Mouse (Mus musculus) heart, postnatal 14 days (tissue): ENCODE results near the gene Def8. TPM values are rescaled to one million over a fixed set of nuclear protein-coding genes. Genes with fewer than 3 reads are reported as not detected.
A peak's percentile ranks its signal among the peaks of the same experiment; 100 is the strongest.
"Not testable (repeated sequence)": the region's sequence is repeated elsewhere in the genome, so short reads cannot be mapped to it uniquely, and the experiment has no call there.

Experiments
- DNase-seq, 2 experiments: peaks; one replicate each; pipeline ENCODE4 v3.0.0; 2021 to 2022
- intact Hi-C: fragments of 180-260 bp; cut with DNase I; formaldehyde crosslinking; loops from one replicate; pipeline ENCODE4 v1.15.1; 2025
- total RNA-seq, 2 experiments: library from RNA; stranded (reverse); gene quantifications; 2 replicates each; pipeline ENCODE4 v1.2.3; 2021

The Def8 gene
- total RNA-seq, 2 experiments from 2014 or later = 45.8 to 50.8 TPM

DNA sequence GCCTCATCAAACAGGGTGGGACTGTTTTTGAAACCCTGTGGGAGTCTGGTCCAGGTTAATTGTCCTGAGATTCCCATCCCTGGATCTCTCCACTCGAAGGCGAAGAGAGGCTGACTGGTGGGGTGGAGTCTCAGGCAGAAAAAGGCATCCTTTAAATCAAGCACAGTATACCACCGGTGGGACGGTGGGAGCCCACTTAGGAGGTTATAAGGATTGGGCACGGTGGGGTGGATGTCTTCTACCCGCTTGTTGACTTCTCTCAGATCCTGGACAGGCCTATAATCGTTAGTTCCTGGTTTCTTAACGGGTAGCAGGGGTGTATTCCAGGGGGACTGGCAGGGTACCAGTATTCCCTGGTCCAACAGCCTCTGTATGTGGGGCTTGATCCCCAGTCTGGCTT lies 7.6 kb downstream of the Def8 start:
- intact Hi-C loops, DNase-seq: not testable (repeated sequence)

DNA sequence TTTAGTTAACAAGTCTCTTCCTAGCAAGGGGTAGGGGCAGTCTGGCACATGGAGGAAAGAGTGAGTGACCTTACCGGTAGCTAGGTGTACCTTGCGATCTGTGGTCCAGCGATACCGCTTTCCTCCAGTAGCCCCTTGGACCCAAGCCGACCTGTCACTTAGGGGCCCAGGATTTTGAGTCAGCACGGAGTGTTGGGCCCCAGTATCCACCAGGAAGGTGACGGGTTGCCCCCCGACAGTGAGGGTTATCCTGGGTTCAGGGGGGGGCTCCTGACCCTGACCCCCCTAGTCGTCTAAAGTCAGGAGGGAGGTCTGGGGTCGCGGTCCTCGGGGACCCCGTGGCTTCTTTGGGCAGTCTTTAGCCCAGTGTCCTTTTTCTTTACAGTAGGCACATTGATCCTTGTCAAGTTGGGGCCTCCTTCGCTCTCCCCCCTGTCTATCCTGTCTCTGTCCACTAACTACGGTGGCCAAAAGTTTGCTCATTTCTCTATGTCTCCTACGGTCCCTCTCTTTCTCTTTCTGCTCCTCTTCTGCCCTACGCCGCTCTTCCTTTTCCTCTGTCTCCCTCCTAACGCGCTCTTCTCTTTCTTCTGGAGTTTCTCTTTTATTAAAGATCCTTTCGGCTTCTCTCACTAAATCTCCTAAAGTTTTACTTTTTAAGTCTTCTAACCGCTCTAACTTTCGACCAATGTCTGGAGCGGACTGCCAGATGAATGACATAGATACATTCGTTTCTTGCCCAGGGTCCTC lies 8.5 kb downstream of the Def8 start:
- intact Hi-C loops = no loop called here

DNA sequence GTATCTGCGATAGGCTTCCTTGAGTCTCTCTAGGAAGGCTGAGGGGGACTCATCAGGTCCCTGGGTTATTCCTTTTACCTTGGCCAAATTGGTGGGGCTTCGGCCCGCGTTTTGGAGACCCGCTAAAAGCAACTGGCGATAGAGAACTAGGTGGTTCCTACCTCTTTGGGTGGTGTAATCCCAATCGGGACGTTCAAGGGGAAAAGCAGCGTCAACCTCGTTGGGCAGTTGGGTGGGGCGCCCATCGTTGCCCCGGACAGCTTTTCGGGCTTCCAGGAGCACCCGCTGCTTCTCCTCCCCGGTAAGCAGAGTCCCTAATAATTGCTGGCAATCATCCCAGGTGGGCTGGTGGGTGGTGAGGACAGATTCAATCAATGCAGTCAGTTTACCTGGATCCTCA lies 9.1 kb downstream of the Def8 start:
- intact Hi-C loops = no loop called here
- DNase-seq = no peak

More for the DNA sequence above, 8.5 kb downstream of the Def8 start:
- no peak for DNase-seq

DNA sequence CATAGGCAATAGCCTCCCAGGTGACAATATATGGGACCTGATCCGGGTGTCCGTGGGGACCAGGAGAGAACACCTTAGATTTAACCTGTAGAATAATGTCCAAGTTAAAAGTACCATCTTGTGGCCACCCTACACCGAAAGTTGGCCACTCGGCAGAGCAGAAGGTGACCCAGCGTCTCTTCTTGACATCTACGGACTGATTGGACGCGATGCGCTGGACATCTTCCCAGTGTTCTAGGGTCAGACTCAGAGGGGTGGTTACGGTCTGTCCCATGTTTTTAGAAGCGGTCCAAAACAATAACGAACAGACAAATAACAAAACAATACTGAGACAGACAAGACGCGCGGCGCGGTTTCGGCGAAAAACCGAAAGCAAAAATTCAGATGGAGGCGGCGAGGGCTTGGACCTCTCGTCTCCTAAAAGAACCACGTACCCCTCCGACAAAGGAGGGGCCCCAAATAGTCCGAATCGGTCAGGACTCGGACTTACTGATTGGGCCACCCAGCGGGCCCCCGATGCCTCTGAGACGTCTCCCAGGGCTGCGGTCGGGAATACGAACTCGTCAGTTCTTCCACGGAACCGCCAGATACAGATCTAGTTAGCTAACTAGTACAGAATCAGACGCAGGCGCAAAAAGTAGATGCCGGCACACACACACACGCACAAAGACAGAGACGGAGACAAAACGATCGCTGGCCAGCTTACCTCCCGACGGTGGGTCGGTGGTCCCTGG lies 10.1 kb downstream of the Def8 start:
- DNase-seq, intact Hi-C loops: not testable (repeated sequence)

GRCm38 (mm10) chr8:123441788-123442187 lies 18.5 kb downstream of the Def8 start:
- intact Hi-C loops = no loop called here
- DNase-seq = no peak

GRCm38 (mm10) chr8:123442351-123442750 lies 19.0 kb downstream of the Def8 start:
- intact Hi-C loops = no loop called here
- DNase-seq = no peak

- intact Hi-C loops = no loop called here
- DNase-seq = peak; percentile 95 to 98
Observed at GRCm38 (mm10) chr8:123442871-123443575, 19.7 kb downstream of the Def8 start.

- DNase-seq = no peak
- intact Hi-C loops = no loop called here
Observed at GRCm38 (mm10) chr8:123443576-123443921, 20.2 kb downstream of the Def8 start.

DNA sequence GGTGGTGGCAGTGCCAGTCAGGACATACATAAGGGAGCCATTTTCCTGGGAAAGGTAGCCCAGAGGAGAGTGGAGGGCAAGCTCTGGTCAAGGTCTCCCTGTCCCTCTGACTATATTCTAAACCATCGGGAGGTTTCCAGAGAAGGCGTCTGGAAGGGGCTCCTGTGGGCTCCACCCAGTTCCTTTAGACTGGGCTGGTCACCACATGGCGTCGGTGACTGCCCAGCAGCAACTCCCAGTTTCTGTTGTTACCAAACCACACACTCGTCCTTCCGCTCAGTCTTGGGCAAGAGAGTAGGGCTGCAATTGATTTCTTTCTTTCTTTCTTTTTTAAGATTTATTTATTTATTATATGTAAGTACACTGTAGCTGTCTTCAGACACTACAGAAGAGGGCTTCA lies 20.8 kb downstream of the Def8 start:
- DNase-seq = no peak
- intact Hi-C loops = no loop called here

GRCm38 (mm10) chr8:123445981-123446380 lies 22.7 kb downstream of the Def8 start:
- DNase-seq = no peak
- intact Hi-C loops = no loop called here

GRCm38 (mm10) chr8:123446799-123447198 lies 23.5 kb downstream of the Def8 start:
- DNase-seq = peak in 1 of 2 experiments; percentile 14
- intact Hi-C loops = no loop called here

- no peak for DNase-seq
Observed at GRCm38 (mm10) chr8:123450783-123451182, 27.5 kb downstream of the Def8 start.

GRCm38 (mm10) chr8:123451747-123452146 lies 28.4 kb downstream of the Def8 start:
- intact Hi-C loops, DNase-seq: not testable (repeated sequence)

More at GRCm38 (mm10) chr8:123450783-123451182, 27.5 kb downstream of the Def8 start:
- intact Hi-C loops = no loop called here

DNA sequence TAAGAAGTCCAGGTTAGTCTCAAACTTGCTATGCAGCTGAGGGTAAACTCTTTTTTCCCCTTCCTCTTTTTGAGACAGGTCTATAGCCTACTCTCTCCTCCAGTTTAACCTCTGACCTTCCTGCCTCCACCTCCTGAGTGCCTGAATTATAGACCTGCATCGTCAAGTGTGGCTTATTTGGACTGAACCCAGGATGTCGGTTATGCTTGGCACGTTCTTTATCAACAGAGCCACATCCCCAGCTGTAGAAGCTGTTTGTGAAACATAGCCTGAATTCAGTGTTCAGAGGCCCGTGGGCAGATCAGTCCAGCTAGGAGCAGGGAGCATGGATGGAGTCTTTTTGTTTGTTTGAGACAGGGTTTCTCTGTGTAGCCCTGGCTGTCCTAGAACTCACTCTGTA lies 28.8 kb downstream of the Def8 start:
- intact Hi-C loops = no loop called here

GRCm38 (mm10) chr8:123453291-123453690 lies 30.0 kb downstream of the Def8 start:
- intact Hi-C loops = no loop called here
- DNase-seq = no peak

More for the DNA sequence above, 28.8 kb downstream of the Def8 start:
- no peak for DNase-seq

GRCm38 (mm10) chr8:123453951-123454350 lies 30.6 kb downstream of the Def8 start:
- intact Hi-C loops = no loop called here
- no peak for DNase-seq

- no peak for DNase-seq
- intact Hi-C loops = no loop called here
Observed at GRCm38 (mm10) chr8:123454559-123454958, 31.2 kb downstream of the Def8 start.

- no peak for DNase-seq
- intact Hi-C loops = no loop called here
Observed at GRCm38 (mm10) chr8:123463651-123464050, 40.3 kb downstream of the Def8 start.

DNA sequence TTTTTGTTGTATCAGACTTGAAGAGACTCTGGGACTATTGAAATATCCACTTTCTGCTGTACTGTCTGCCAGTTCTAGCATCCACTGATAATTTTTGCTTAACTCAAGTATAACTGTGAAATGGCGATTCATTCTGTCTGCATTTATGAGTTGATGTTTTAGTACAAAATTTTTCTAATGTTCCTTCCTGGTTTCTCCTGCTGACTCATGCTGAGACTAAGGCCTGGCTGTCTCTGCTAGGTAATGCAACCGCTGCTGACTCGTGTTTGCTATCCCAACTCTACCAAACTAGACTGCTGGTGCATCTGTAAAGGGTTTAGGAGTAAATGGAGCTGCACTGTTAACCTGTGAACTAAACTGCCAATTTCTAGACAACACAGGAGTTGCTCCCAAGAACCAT lies 44.1 kb downstream of the Def8 start:
- no peak for DNase-seq
- intact Hi-C loops = no loop called here

- intact Hi-C loops, DNase-seq: not testable (repeated sequence)
Observed at GRCm38 (mm10) chr8:123472991-123473390, 49.7 kb downstream of the Def8 start.

- intact Hi-C loops, DNase-seq: not testable (repeated sequence)
Observed at GRCm38 (mm10) chr8:123474549-123474948, 51.2 kb downstream of the Def8 start.
